23 mouse cellular contexts compared by ENCODE assay signal in the genomic region with DNA sequence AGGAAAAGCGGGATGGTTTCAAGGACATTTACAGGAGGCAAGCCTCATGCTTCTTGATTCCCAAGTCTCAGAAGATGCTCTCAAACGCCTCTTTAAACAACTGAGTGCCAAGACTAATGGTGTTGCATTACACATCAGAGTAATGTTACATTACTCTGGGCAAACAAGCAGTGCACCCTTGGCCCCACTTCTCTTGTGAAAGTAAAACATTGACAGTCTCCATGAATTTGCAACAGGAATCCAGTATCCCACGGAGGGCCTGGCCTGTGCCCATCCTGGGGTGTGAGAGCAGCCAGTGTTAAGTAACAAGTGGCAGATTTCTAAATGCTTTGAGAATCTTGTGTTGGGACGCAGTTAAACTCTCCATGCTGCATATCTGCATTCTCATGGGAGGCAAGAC.
DNase-seq lines count a peak whose midpoint lies in the region; ATAC-seq lines count a peak whose summit lies in the region.
"Had no signal": no experiment of that assay in that cellular context is flagged by ENCODE, and none has a peak within 500 bp of the region (broad histone marks: within the 10 kb centered on the region; RNA-seq: fewer than 3 reads in every experiment).

No protein-coding gene starts in this region.

- no peaks in the 10 kb centered on the region for H3K36me3 ChIP-seq in kidney, embryonic 16.5 days (ENCODE audit: insufficient read depth, low read length)
- H3K36me3 ChIP-seq in midbrain, embryonic 13.5 days = no peaks in the 10 kb centered on the region
- H3K36me3 ChIP-seq in liver, embryonic 12.5 days = no peaks in the 10 kb centered on the region
- H3K36me3 ChIP-seq: heart, embryonic 15.5 days; hindbrain, embryonic 12.5 days; intestine, embryonic 15.5 days had no signal

- no peak overlapping the region for H3K27ac ChIP-seq in kidney, embryonic 16.5 days (ENCODE audit: low read length)
- H3K27ac ChIP-seq in midbrain, embryonic 13.5 days = no peak overlapping the region
- H3K27ac ChIP-seq in liver, embryonic 12.5 days = no peak overlapping the region
- H3K27ac ChIP-seq: heart, embryonic 15.5 days; hindbrain, embryonic 12.5 days; hindbrain, postnatal 0 days; intestine, embryonic 15.5 days; macrophage had no signal

- H3K4me1 ChIP-seq in kidney, embryonic 16.5 days (ENCODE audit: insufficient read depth, low read length) = peaks cover 4% of the 10 kb centered on the region; the same call in 1 of the 2 replicates
- H3K4me1 ChIP-seq in midbrain, embryonic 13.5 days (replicated peaks) = no peaks in the 10 kb centered on the region
- no peaks in the 10 kb centered on the region for H3K4me1 ChIP-seq in liver, embryonic 12.5 days
- H3K4me1 ChIP-seq: heart, embryonic 15.5 days; hindbrain, embryonic 12.5 days; intestine, embryonic 15.5 days had no signal

- H3K9ac ChIP-seq in kidney, embryonic 16.5 days (replicated peaks; ENCODE audit: low read length) = no peak overlapping the region
- no peak overlapping the region for H3K9ac ChIP-seq in midbrain, embryonic 13.5 days (replicated peaks)
- no peak overlapping the region for H3K9ac ChIP-seq in liver, embryonic 12.5 days
- H3K9ac ChIP-seq: heart, embryonic 15.5 days; hindbrain, embryonic 12.5 days; intestine, embryonic 15.5 days had no signal

- H3K9me3 ChIP-seq in kidney, embryonic 16.5 days (ENCODE audit: low read length) = no peaks in the 10 kb centered on the region
- no peaks in the 10 kb centered on the region; the same call in 1 of the 2 replicates for H3K9me3 ChIP-seq in midbrain, embryonic 13.5 days
- no peaks in the 10 kb centered on the region for H3K9me3 ChIP-seq in liver, embryonic 12.5 days (replicated peaks)
- H3K9me3 ChIP-seq: heart, embryonic 15.5 days; hindbrain, embryonic 12.5 days; intestine, embryonic 15.5 days had no signal

- DNase-seq in kidney, adult 11 months = peak; percentile 7
- DNase-seq in kidney, adult 18-20 months = no peak
- peak; percentile 74 for DNase-seq in adipocyte (ENCODE audit: low spot score)
- DNase-seq in lung, postnatal 10 days = peak; percentile 14
- no peak for DNase-seq in Muller cell, postnatal 12 days (ENCODE audit: inconsistent ontology term)
- DNase-seq: adrenal gland, adult 8-10 months; cerebellum, adult 11-12 months; cerebellum, postnatal 25 days; gastrocnemius, postnatal 14 days; heart, postnatal 36 days; liver; midbrain, embryonic 14.5 days; thymus, adult 2 months; thymus, postnatal 36 days had no signal

- ATAC-seq in kidney, embryonic 16.5 days (ENCODE audit: low FRiP score, low TSS enrichment) = peak; percentile 82; the same call in 1 of the 2 replicates
- ATAC-seq in midbrain, embryonic 13.5 days = no peak
- no peak for ATAC-seq in liver, embryonic 12.5 days
- ATAC-seq: forebrain, embryonic 14.5 days; hindbrain, postnatal 0 days; intestine, embryonic 15.5 days had no signal

- no peaks in the 10 kb centered on the region for H3K27me3 ChIP-seq in kidney, embryonic 16.5 days (ENCODE audit: insufficient read depth, low read length)
- H3K27me3 ChIP-seq in midbrain, embryonic 13.5 days = no peaks in the 10 kb centered on the region
- no peaks in the 10 kb centered on the region for H3K27me3 ChIP-seq in liver, embryonic 12.5 days (replicated peaks)
- H3K27me3 ChIP-seq: heart, embryonic 15.5 days; hindbrain, embryonic 12.5 days; intestine, embryonic 15.5 days had no signal

- 40% methylated on average over 4 of the region's 4 CpGs for WGBS in kidney, embryonic 16.5 days
- 79% methylated on average over 4 of the region's 4 CpGs for WGBS in midbrain, embryonic 13.5 days
- WGBS in liver, embryonic 12.5 days (ENCODE audit: insufficient replicate concordance) = 45% methylated on average over 4 of the region's 4 CpGs

- H3K4me3 ChIP-seq in kidney, embryonic 16.5 days (ENCODE audit: low read length) = no peak overlapping the region
- no peak overlapping the region for H3K4me3 ChIP-seq in midbrain, embryonic 13.5 days (replicated peaks)
- no peak overlapping the region for H3K4me3 ChIP-seq in liver, embryonic 12.5 days
- H3K4me3 ChIP-seq: heart, embryonic 15.5 days; hindbrain, embryonic 12.5 days; intestine, embryonic 15.5 days had no signal

- H3K4me2 ChIP-seq in kidney, embryonic 16.5 days (replicated peaks; ENCODE audit: low read depth, low read length) = no peak overlapping the region
- H3K4me2 ChIP-seq in midbrain, embryonic 13.5 days (replicated peaks) = no peak overlapping the region
- H3K4me2 ChIP-seq in liver, embryonic 12.5 days = no peak overlapping the region
- H3K4me2 ChIP-seq: heart, embryonic 15.5 days; hindbrain, embryonic 12.5 days; intestine, embryonic 15.5 days had no signal

Comparison
In these comparisons a context has a peak if more than half of its experiments do, and no peak if none do; other contexts are left out.
1. DNase-seq: peak in kidney, adult 11 months (single experiment), adipocyte (single experiment) and lung, postnatal 10 days (single experiment); none in kidney, adult 18-20 months (single experiment) and Muller cell, postnatal 12 days (single experiment).